Mouse (Mus musculus) bone marrow, adult 2 months (tissue): Measurements from ENCODE around the gene Gpr33.

Experiments
- CTCF ChIP-seq: fragments of 200-500 bp; IDR thresholded peaks from 2 replicates; pipeline ENCODE4 v1.5.1; 2011; ENCODE audit warnings: low read length, control low read depth; ENCODE audit not compliant: control insufficient read depth, insufficient read depth
- POLR2A ChIP-seq: fragments of 200-500 bp; IDR thresholded peaks from 2 replicates; pipeline ENCODE4 v1.6.1; 2011; ENCODE audit warnings: low read depth, mild to moderate bottlenecking, control low read depth, low read length, borderline replicate concordance; ENCODE audit not compliant: control insufficient read depth

DNA sequence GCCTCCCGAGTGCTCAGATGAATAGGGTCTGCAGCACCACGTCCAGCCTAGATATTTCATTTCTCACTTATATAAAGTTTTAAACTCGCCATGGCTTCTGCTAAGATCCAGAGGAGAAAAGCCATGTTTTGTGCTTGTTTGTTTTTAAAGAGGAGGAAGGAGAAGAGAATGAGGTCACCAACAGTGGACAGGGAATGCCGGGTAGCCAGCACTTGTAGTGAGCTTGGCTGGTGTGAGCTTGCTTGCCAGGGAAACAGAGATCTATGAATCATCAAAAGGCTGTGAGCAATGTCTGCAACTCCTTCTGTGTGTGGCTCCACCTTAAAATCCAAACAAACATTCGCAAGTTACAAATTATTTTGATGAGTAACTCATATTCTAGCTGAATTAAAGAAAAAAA lies 39.3 kb downstream of the Gpr33 start:
- no peak for TF ChIP-seq CTCF
- TF ChIP-seq POLR2A: no peak
